Mouse (Mus musculus): ENCODE results near the gene Plekha7. TPM values are rescaled to one million over a fixed set of nuclear protein-coding genes. Genes with fewer than 3 reads are reported as not detected.

The Plekha7 gene
- polyA plus RNA-seq, 1 experiment from 2014 or later = 10.4 TPM

DNA sequence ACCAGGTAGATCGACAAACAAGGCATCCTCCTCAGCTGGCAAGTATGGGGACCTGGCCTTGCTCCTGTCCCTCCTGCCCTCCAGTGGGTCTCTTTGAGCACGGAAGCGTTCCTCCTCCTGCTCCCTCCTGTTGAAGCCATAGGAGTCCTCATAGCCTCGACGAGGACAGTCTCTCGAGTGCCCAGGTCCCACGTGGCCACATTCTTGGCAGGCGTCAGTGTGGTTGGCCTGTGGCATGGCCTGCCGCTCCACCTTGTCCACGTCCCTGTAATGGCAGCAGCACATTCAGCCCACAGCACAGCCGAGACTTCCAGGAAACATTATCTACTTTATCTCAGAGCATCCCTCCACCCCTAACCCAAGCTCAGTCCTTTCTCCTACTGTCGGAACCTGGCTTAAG is 143.9 kb downstream of the Plekha7 start:
- WGBS = 90% methylated on average over 12 of the region's 12 CpGs
- Histone ChIP-seq H3K36me3 (no peaks in the 10 kb centered on the region), H3K9ac (no peak overlapping the region), H3K27ac (no peak overlapping the region), H3K27me3 (replicated peaks) (no peaks in the 10 kb centered on the region), H3K4me1 (no peaks in the 10 kb centered on the region), H3K9me3 (no peaks in the 10 kb centered on the region), H3K4me3 (no peak overlapping the region), H3K4me2 (replicated peaks) (no peak overlapping the region)
- ATAC-seq (ENCODE audit: low FRiP score, low read depth) = no peak

GRCm38 (mm10) chr7:116161544-116161943 is 146.6 kb downstream of the Plekha7 start:
- no peak for ATAC-seq (ENCODE audit: low FRiP score, low read depth)
- H3K4me2 ChIP-seq (replicated peaks) = no peak overlapping the region
- no peaks in the 10 kb centered on the region for H3K27me3 ChIP-seq (replicated peaks)
- peaks cover 6% of the 10 kb centered on the region; the same call in 1 of the 2 replicates for H3K36me3 ChIP-seq
- no peaks in the 10 kb centered on the region for H3K4me1 ChIP-seq
- H3K9me3 ChIP-seq = no peaks in the 10 kb centered on the region
- H3K9ac ChIP-seq = no peak overlapping the region
- 29% methylated on average over 5 of the region's 5 CpGs for WGBS
- H3K4me3 ChIP-seq = no peak overlapping the region
- H3K27ac ChIP-seq = no peak overlapping the region

DNA sequence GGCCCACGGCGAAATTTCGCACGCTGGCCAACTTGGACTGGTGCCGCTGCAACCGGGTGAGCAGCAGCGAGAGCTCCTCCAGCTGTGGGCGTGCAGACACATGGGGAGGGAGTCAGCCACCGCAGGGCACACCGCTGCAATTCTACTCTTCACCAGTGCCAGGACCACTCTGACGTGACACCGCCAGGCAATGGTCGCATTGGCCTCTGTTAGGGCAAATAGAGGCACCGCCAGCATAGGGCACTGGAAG is 151.4 kb downstream of the Plekha7 start:
- no peak for ATAC-seq (ENCODE audit: low FRiP score, low read depth)
- H3K4me2 ChIP-seq (replicated peaks) = no peak overlapping the region

GRCm38 (mm10) chr7:116156072-116156893 is 151.9 kb downstream of the Plekha7 start:
- no peak overlapping the region for H3K27ac ChIP-seq
- WGBS = 72% methylated on average over 17 of the region's 17 CpGs
- H3K4me2 ChIP-seq (replicated peaks) = no peak overlapping the region
- no peak overlapping the region for H3K4me3 ChIP-seq
- H3K9ac ChIP-seq = no peak overlapping the region
- no peak for ATAC-seq (ENCODE audit: low FRiP score, low read depth)
- H3K27me3 ChIP-seq (replicated peaks) = no peaks in the 10 kb centered on the region
- H3K4me1 ChIP-seq = no peaks in the 10 kb centered on the region
- H3K36me3 ChIP-seq = peaks cover 11% of the 10 kb centered on the region; the same call in 1 of the 2 replicates
- no peaks in the 10 kb centered on the region for H3K9me3 ChIP-seq

More for the DNA sequence above, 151.4 kb downstream of the Plekha7 start:
- H3K9ac ChIP-seq = no peak overlapping the region
- H3K27me3 ChIP-seq (replicated peaks) = no peaks in the 10 kb centered on the region
- H3K4me3 ChIP-seq = no peak overlapping the region
- H3K27ac ChIP-seq = no peak overlapping the region
- 83% methylated on average over 14 of the region's 14 CpGs for WGBS
- H3K36me3 ChIP-seq = peaks cover 11% of the 10 kb centered on the region; the same call in 1 of the 2 replicates
- H3K4me1 ChIP-seq = no peaks in the 10 kb centered on the region
- H3K9me3 ChIP-seq = no peaks in the 10 kb centered on the region

DNA sequence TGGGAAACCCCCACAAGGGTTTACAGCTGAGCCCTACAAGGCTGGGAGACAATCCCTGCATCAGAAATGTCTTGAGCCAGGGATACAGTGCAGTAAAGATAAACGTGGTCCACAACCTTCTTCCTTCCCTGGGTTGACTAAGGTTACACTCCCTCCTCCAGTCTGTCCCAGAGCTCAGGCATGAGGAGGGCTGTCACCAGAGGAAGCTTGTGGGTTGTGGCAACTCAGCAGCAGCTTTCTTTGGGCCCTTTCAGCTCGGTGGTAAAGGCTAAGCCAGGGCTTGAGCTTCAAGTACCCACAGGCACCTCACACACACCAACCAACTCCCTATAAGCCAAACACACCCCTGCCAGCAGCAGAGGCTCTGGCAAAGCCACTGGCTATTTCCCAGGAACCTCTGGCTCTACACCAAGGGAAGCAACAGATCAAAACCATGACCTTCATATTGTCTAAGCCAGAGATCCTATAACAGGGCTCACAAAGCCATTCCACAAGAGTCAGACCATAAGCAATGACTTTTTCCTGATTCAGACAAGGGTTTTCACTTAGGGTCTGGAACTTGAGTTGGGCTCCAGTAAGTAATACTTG is 154.3 kb downstream of the Plekha7 start:
- H3K4me1 ChIP-seq = no peaks in the 10 kb centered on the region
- peaks cover 11% of the 10 kb centered on the region; the same call in 1 of the 2 replicates for H3K36me3 ChIP-seq

DNA sequence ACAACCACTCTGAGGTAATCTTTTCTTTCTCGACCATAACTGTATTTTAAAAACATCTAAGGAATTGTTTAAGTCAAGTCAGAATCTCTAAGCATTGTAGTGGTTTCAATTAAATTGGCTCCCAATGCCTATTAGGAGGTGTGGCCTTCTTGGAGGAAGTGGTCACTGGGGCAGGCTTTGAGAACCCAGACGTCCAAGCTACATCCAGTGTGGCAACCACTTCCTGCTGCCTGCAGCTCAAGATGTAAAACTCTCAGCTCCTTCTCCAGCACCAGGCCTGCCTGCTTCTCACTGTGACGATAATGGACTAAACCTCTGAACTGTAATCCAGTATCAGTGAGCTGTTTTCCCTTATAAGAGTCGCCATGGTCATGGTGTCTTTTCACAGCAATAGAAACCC is 158.6 kb downstream of the Plekha7 start:
- Histone ChIP-seq H3K4me1 (no peaks in the 10 kb centered on the region), H3K4me2 (replicated peaks) (no peak overlapping the region), H3K9ac (no peak overlapping the region), H3K4me3 (no peak overlapping the region), H3K9me3 (no peaks in the 10 kb centered on the region), H3K27me3 (replicated peaks) (no peaks in the 10 kb centered on the region), H3K27ac (no peak overlapping the region), H3K36me3 (peaks cover 9% of the 10 kb centered on the region; the same call in 1 of the 2 replicates)
- WGBS = 76% methylated on average over 4 of the region's 4 CpGs
- no peak for ATAC-seq (ENCODE audit: low FRiP score, low read depth)

More for the DNA sequence above, 154.3 kb downstream of the Plekha7 start:
- no peaks in the 10 kb centered on the region for H3K27me3 ChIP-seq (replicated peaks)
- H3K27ac ChIP-seq = no peak overlapping the region
- no peak overlapping the region for H3K4me3 ChIP-seq
- H3K4me2 ChIP-seq (replicated peaks) = no peak overlapping the region
- no peak overlapping the region for H3K9ac ChIP-seq
- no peaks in the 10 kb centered on the region for H3K9me3 ChIP-seq
- 76% methylated on average over 2 of the region's 2 CpGs for WGBS
- ATAC-seq (ENCODE audit: low FRiP score, low read depth) = no peak

GRCm38 (mm10) chr7:116147114-116147513 is 161.1 kb downstream of the Plekha7 start:
- no peak overlapping the region for H3K4me3 ChIP-seq
- H3K9me3 ChIP-seq = no peaks in the 10 kb centered on the region
- no peak for ATAC-seq (ENCODE audit: low FRiP score, low read depth)
- no peaks in the 10 kb centered on the region for H3K27me3 ChIP-seq (replicated peaks)
- no peak overlapping the region for H3K27ac ChIP-seq
- H3K4me1 ChIP-seq = no peaks in the 10 kb centered on the region
- WGBS = 89% methylated on average over 2 of the region's 2 CpGs
- no peak overlapping the region for H3K9ac ChIP-seq
- H3K4me2 ChIP-seq (replicated peaks) = no peak overlapping the region
- peaks cover 4% of the 10 kb centered on the region; the same call in 1 of the 2 replicates for H3K36me3 ChIP-seq

DNA sequence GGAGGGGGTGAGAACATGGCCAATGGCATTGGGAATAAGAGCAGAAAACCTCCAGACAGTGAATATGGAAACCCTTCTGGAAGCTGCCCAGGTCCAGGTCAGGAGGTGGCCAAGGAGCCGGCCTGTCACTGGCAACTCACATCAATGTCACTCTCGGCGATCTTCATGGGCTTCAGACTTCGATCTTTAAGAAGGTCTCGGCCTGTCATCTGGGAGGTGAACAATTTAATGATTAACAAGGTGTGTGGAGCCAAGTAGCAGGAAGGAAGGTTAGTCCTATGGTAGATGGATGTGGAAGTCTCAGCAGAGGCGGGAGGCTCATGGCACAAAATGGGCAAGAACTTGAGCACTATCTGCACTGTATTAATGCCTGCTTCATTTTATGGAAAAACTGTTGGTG is 163.1 kb downstream of the Plekha7 start:
- Histone ChIP-seq H3K27ac (no peak overlapping the region), H3K4me3 (no peak overlapping the region), H3K9ac (no peak overlapping the region), H3K4me1 (no peaks in the 10 kb centered on the region), H3K36me3 (peaks cover 4% of the 10 kb centered on the region; the same call in 1 of the 2 replicates), H3K4me2 (replicated peaks) (no peak overlapping the region), H3K9me3 (no peaks in the 10 kb centered on the region), H3K27me3 (replicated peaks) (no peaks in the 10 kb centered on the region)
- no peak for ATAC-seq (ENCODE audit: low FRiP score, low read depth)
- 94% methylated on average over 6 of the region's 6 CpGs for WGBS

DNA sequence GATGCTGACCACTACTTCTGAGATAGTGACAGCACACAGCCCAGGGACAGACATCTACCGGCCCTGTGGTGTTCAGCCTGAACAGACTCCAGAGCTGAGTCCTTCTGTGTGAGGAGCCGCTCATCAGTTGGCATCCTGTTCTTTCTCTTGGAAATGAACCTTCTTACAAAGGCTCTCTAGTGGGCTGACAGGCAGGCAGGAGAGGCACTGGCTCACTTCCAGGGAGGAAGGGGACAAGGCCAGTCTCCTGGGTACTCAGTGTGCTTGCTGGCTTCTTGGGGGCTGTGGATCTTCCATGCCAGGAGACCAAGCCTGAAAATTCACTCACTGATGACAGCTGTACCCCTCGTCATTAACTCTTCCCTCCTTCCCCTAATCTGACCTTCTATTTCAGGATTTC is 170.5 kb downstream of the Plekha7 start:
- no peak for ATAC-seq (ENCODE audit: low FRiP score, low read depth)
- WGBS = 80% methylated on average over 3 of the region's 3 CpGs
- H3K9ac ChIP-seq = no peak overlapping the region
- no peaks in the 10 kb centered on the region; the same call in 1 of the 2 replicates for H3K4me1 ChIP-seq
- no peak overlapping the region for H3K4me2 ChIP-seq (replicated peaks)
- no peak overlapping the region for H3K4me3 ChIP-seq
- no peak overlapping the region for H3K27ac ChIP-seq
- peaks cover 4% of the 10 kb centered on the region; the same call in 1 of the 2 replicates for H3K36me3 ChIP-seq
- H3K9me3 ChIP-seq = no peaks in the 10 kb centered on the region
- no peaks in the 10 kb centered on the region for H3K27me3 ChIP-seq (replicated peaks)

DNA sequence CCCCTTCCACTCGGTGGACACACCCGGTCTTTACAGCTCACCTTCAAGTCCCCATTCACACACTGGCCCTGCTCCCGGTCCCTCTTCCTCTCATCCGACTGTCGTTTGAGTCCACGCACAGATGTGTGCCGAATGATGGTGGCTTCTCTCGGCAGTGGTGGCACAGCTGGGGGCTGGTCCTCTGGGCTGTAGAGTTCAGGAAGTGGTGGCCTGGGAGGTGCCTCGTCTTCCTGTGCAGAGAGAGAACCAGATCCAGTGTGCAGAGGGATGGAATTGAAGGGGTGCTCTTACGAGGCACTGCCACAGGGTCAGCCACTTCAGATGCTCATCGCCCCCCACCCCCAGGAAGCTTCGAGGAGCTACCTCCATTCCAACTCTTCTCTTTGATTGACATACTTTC is 171.0 kb downstream of the Plekha7 start:
- Histone ChIP-seq H3K9me3 (no peaks in the 10 kb centered on the region), H3K9ac (no peak overlapping the region), H3K27ac (no peak overlapping the region), H3K4me1 (no peaks in the 10 kb centered on the region; the same call in 1 of the 2 replicates), H3K4me2 (replicated peaks) (no peak overlapping the region), H3K4me3 (no peak overlapping the region), H3K27me3 (replicated peaks) (no peaks in the 10 kb centered on the region), H3K36me3 (0 out of 2 replicates have a peak, but pooled peaks cover 4% of the 10 kb centered on the region)
- 83% methylated on average over 12 of the region's 12 CpGs for WGBS
- no peak for ATAC-seq (ENCODE audit: low FRiP score, low read depth)

- Histone ChIP-seq H3K4me2 (replicated peaks) (no peak overlapping the region), H3K4me3 (no peak overlapping the region), H3K4me1 (peaks cover 2% of the 10 kb centered on the region; the same call in 1 of the 2 replicates), H3K9me3 (no peaks in the 10 kb centered on the region), H3K36me3 (0 out of 2 replicates have a peak, but pooled peaks cover 4% of the 10 kb centered on the region), H3K27me3 (replicated peaks) (no peaks in the 10 kb centered on the region), H3K27ac (no peak overlapping the region), H3K9ac (no peak overlapping the region)
- ATAC-seq (ENCODE audit: low FRiP score, low read depth) = no peak
- 81% methylated on average over 31 of the region's 31 CpGs for WGBS
These were observed 173.5 kb downstream of the Plekha7 start for GRCm38 (mm10) chr7:116134413-116135292.

DNA sequence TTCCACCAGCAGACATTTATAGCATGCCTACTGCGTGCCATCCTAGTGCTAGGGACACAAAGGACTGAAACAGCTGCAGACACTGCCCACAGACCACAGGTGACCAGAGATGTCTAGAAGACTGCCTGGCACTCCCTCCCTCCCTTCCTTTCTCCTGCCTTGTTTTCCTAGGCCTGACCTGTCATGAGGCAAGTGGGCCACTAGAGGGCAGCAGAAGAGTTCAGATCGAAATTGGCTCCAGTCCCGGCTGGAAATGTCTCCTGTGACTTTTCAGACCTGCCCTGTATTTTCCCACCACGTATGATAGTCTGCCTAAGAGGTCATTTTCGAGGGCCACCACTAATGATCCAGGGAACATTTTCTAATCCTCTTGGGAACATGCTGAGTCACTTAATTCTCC is 176.1 kb downstream of the Plekha7 start:
- no peaks in the 10 kb centered on the region for H3K9me3 ChIP-seq
- 0 out of 2 replicates have a peak, but pooled peaks cover 2% of the 10 kb centered on the region for H3K4me1 ChIP-seq
- H3K36me3 ChIP-seq = 0 out of 2 replicates have a peak, but pooled peaks cover 4% of the 10 kb centered on the region
- H3K4me3 ChIP-seq = no peak overlapping the region
- no peak overlapping the region for H3K4me2 ChIP-seq (replicated peaks)
- no peaks in the 10 kb centered on the region for H3K27me3 ChIP-seq (replicated peaks)
- H3K27ac ChIP-seq = no peak overlapping the region
- peak; percentile 62 for ATAC-seq (ENCODE audit: low FRiP score, low read depth)
- WGBS = 4% methylated on average over 5 of the region's 5 CpGs
- no peak overlapping the region for H3K9ac ChIP-seq

All from neural tube, embryonic 12.5 days (tissue).